Mouse (Mus musculus) neural tube, embryonic 13.5 days (tissue): ENCODE measurements at regions not wholly inside any gene's neighbourhood (a gene's known extent, or its start where the extent isn't known, plus 50 kb on each side); places are given as distances from the start of the nearest gene placed in this dataset.

Source experiments
- ATAC-seq: fragments of 200-750 bp; cut with Nextera tagmentation; 2 replicates; pipeline ENCODE4 v1.8.0; 2017; ENCODE audit warnings: low read depth, mild to moderate bottlenecking, moderate TSS enrichment, moderate library complexity
- H3K27ac ChIP-seq: fragments of 300-500 bp; sonication (generic); replicated peaks from 2 replicates; pipeline ENCODE4 v1.5.1; 2015; ENCODE audit warnings: moderate library complexity, mild to moderate bottlenecking, inconsistent platforms
- H3K27me3 ChIP-seq: fragments of 300-500 bp; sonication (generic); 2 replicates; pipeline ENCODE4 v1.6.1; 2015; ENCODE audit warnings: mild to moderate bottlenecking, inconsistent platforms
- H3K36me3 ChIP-seq: fragments of 300-500 bp; sonication (generic); 2 replicates; pipeline ENCODE4 v1.6.1; 2015; ENCODE audit warnings: mild to moderate bottlenecking, inconsistent platforms
- H3K4me1 ChIP-seq: fragments of 300-500 bp; sonication (generic); replicated peaks from 2 replicates; pipeline ENCODE4 v1.6.1; 2015; ENCODE audit warnings: inconsistent platforms
- H3K4me2 ChIP-seq: fragments of 300-500 bp; sonication (generic); 2 replicates; pipeline ENCODE4 v1.6.1; 2015; ENCODE audit warnings: inconsistent platforms, mild to moderate bottlenecking, moderate library complexity
- H3K4me3 ChIP-seq: fragments of 300-500 bp; sonication (generic); 2 replicates; pipeline ENCODE4 v1.5.1; 2015; ENCODE audit warnings: mild to moderate bottlenecking, inconsistent platforms
- H3K9ac ChIP-seq: fragments of 300-500 bp; sonication (generic); 2 replicates; pipeline ENCODE4 v1.6.1; 2015; ENCODE audit warnings: moderate library complexity, mild to moderate bottlenecking, inconsistent platforms
- H3K9me3 ChIP-seq: fragments of 300-500 bp; sonication (generic); 2 replicates; pipeline ENCODE4 v1.6.1; 2016; ENCODE audit warnings: inconsistent platforms
- WGBS: fragments of 180-500 bp; shearing (Covaris S2); methylation state at CpG from one replicate; pipeline ENCODE4 v1.1.7; 2015; 5-methylcytosine and 5-hydroxymethylcytosine counted together

DNA sequence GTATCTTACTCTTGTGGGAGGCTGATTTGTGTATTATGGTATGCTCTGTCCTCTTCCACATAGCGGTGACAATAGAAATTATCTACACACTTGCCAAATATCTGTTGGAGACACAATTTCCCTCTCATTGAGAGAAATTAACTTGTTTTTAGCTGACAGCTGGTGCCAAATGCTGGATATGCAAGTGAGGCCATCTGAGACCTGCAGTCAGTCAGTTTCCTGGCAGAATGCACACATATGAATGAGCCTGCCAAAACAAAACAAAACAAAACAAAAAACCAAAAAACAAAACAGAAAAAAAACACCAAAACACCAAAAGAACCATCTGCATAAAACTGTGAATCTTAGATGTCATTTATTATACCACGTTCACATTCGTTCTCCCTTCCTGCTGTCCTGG is 233.7 kb upstream of the Gm12728 start:
- Histone ChIP-seq H3K9ac (no peak overlapping the region), H3K9me3 (no peaks in the 10 kb centered on the region), H3K4me2 (no peak overlapping the region), H3K36me3 (no peaks in the 10 kb centered on the region), H3K27me3 (no peaks in the 10 kb centered on the region), H3K4me3 (no peak overlapping the region), H3K27ac (no peak overlapping the region), H3K4me1 (no peaks in the 10 kb centered on the region; the same call in 1 of the 2 replicates)
- ATAC-seq: no peak
- 90% methylated on average over 3 of the region's 3 CpGs for WGBS

DNA sequence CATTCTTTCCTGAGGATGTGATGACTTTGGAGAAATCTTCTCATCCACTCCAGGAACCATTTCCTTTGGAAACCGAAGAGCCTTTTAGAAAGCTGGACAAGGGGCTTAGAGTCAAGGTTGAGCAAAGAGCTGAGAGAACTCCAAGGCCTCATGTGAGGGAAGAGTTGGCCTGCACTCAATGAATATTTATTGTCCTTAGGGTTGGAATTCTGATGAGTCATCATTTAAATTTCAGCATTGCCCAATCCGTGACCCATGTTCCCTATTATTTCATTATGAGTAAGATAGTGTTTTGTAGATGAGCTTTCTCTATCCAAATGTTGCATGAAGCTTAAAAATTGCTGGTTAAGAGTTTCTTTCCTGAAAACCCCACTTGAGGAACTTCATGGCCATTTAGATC is 232.3 kb upstream of the Gm12728 start:
- Histone ChIP-seq H3K4me2 (no peak overlapping the region), H3K36me3 (no peaks in the 10 kb centered on the region), H3K9ac (no peak overlapping the region), H3K4me3 (no peak overlapping the region), H3K27ac (no peak overlapping the region), H3K27me3 (no peaks in the 10 kb centered on the region), H3K4me1 (no peaks in the 10 kb centered on the region; the same call in 1 of the 2 replicates), H3K9me3 (no peaks in the 10 kb centered on the region)
- WGBS: 93% methylated on average over 2 of the region's 2 CpGs
- ATAC-seq: no peak

DNA sequence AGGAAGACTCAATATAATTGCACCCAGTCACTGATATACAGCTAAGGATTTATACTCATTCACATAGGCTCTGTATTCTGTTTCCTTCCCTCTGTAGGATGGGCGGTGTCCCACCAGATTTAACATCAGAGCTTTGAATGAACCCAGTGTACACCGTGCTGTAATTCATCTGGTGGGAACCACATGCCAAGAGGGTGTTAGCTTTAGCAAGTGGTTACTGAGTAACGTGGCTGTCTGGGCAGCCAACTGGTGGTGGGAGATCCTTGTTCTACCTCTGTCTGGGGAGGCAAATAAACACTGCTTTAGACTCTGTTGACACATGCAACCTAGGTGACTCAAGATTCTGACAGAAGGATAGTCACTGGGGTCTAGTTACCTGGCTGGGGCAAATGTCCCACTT is 229.6 kb upstream of the Gm12728 start:
- no peak for ATAC-seq
- Histone ChIP-seq H3K36me3 (no peaks in the 10 kb centered on the region), H3K4me2 (no peak overlapping the region), H3K4me1 (peaks cover 4% of the 10 kb centered on the region), H3K27me3 (no peaks in the 10 kb centered on the region), H3K27ac (no peak overlapping the region), H3K9me3 (no peaks in the 10 kb centered on the region), H3K9ac (no peak overlapping the region), H3K4me3 (no peak overlapping the region)
- 48% methylated on average over 3 of the region's 3 CpGs for WGBS

DNA sequence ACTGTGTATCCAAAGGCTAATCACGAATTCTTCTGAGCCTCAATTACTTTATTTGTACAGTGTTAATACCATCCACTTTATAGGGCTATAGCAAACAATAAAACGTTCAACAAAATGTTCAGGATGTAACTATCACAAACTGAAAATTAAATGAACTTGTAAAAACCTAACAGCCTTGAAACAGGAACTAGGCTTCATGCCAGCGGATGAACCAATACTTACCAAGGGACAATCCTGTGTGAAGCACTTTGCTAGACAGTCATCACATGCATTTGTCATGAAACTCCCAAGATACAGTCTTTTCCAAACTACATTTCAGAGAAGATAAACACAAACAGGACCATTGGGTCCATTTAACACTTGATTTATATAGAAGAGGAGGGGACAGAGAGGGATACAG is 228.9 kb upstream of the Gm12728 start:
- Histone ChIP-seq H3K9me3 (no peaks in the 10 kb centered on the region), H3K4me3 (no peak overlapping the region), H3K27me3 (no peaks in the 10 kb centered on the region), H3K4me2 (no peak overlapping the region), H3K36me3 (no peaks in the 10 kb centered on the region), H3K27ac (no peak overlapping the region), H3K9ac (no peak overlapping the region), H3K4me1 (peaks cover 4% of the 10 kb centered on the region)
- ATAC-seq: no peak
- WGBS: 77% methylated on average over 3 of the region's 3 CpGs

DNA sequence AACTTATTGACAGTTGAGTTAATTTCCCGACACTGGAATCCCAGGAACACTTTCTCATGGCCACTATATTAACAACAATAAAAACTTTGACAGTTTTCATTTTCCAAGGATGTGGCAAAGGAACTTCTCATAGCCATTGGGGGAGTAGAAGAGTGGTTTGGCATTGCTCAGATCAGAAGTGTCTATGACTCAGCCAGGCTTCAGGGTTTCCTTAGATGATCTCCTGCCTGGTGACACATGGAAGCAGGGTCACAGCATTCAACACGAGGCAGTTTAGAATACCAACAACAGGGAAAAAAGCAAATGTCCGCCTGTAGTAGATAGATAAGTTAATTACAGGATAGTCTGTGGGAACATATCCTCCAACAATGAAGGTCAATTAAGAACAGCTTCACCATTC is 228.1 kb upstream of the Gm12728 start:
- Histone ChIP-seq H3K27me3 (no peaks in the 10 kb centered on the region), H3K9me3 (no peaks in the 10 kb centered on the region), H3K9ac (no peak overlapping the region), H3K36me3 (no peaks in the 10 kb centered on the region), H3K4me2 (no peak overlapping the region), H3K4me1 (peaks cover 4% of the 10 kb centered on the region), H3K4me3 (no peak overlapping the region), H3K27ac (no peak overlapping the region)
- WGBS: 81% methylated on average over 3 of the region's 3 CpGs
- ATAC-seq: no peak

DNA sequence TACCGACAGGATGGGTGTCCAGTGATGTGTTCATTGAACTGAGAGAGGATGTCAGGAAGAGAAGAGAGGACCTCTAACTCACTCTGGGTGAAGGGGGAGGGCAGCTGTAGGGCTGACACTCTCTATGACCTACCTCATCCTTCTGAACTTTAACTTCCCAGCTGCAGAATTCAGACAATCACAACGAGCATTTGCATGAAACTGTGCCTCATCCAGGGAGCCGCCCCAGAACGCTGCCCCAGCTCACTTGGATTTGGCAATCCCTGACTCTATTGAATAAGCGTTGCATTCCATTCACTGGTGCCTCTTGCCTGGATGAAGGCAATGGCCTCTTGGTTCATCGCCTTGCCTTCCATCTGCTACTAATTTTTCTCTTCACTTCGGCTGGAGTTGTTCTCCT is 223.9 kb upstream of the Gm12728 start:
- ATAC-seq: no peak
- H3K27me3 ChIP-seq: no peaks in the 10 kb centered on the region
- no peaks in the 10 kb centered on the region for H3K36me3 ChIP-seq

DNA sequence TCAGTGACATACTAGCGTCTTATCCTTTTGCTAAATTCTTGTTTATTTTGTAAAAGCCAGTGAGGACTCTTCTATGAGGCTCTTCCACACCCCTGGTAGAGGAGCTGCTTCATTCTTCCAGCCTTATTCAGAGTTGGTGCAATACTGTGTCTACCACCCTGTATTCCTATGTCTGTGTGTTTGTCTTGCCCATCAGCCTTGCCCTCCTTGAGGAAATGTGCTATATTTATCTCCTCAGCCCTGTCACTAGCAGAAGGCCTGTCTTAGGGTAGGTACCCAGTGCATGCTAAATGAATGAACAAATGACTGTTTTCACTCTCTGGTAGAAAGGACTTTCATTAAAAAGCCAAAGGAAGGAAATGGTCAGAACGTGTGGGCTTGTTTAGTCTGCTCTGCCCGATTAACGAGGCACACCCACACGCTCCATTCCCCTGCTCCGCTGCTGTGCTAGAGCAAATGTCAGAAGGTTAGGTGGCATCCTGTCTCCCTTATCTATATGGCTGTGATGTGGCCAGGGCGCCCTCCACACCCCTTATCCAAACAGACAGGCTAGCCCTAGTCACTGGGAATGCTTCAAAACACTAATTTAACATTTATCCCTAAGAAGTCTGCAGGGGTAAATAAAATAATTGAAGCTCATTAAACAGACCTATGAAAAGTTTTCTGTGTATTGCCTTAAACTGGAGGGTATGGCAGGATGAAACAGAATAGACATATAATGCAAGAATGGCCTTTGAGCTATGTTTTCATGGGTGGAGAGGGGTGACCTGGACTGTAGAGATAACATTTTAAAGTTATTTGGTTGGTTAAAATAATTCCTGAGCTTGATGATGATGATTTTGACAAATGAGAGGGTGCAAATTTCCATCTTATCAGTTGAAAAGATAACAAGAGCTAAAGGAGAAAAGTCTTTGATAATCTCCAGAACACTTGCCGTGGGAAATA is 222.9 kb upstream of the Gm12728 start:
- 88% methylated on average over 8 of the region's 8 CpGs for WGBS

More for the DNA sequence above, 223.9 kb upstream of the Gm12728 start:
- Histone ChIP-seq H3K4me2 (no peak overlapping the region), H3K9me3 (no peaks in the 10 kb centered on the region), H3K27ac (no peak overlapping the region), H3K4me1 (peaks cover 4% of the 10 kb centered on the region; the same call in 1 of the 2 replicates), H3K9ac (no peak overlapping the region), H3K4me3 (no peak overlapping the region)
- WGBS: 83% methylated on average over 7 of the region's 7 CpGs

DNA sequence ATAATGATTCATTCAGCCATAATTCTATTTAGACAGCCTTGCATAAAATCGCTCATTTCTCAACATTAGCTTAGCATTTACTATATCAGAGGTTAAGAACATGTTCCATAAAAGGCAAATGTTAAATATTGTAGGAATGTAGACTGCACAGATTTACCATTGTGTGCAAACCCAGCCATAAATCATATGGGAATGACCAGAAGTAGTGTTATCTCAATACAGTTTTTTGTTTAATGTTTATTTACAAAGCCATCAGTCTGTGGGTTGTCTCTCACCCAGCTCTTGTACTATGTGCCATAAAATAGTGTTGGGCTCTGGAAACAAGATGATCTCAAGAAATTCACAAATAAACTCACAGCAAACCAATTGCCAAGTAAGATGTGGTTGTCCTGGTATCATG is 220.0 kb upstream of the Gm12728 start:
- 87% methylated on average over 1 of the region's 1 CpGs for WGBS
- Histone ChIP-seq H3K27me3 (no peaks in the 10 kb centered on the region), H3K4me2 (no peak overlapping the region), H3K36me3 (no peaks in the 10 kb centered on the region), H3K9ac (no peak overlapping the region), H3K27ac (no peak overlapping the region), H3K9me3 (no peaks in the 10 kb centered on the region), H3K4me3 (no peak overlapping the region), H3K4me1 (no peaks in the 10 kb centered on the region)
- no peak for ATAC-seq

More for the DNA sequence above, 222.9 kb upstream of the Gm12728 start:
- Histone ChIP-seq H3K27ac (no peak overlapping the region), H3K36me3 (no peaks in the 10 kb centered on the region), H3K4me3 (no peak overlapping the region), H3K4me1 (peaks cover 4% of the 10 kb centered on the region; the same call in 1 of the 2 replicates), H3K9ac (no peak overlapping the region), H3K27me3 (no peaks in the 10 kb centered on the region), H3K9me3 (no peaks in the 10 kb centered on the region), H3K4me2 (no peak overlapping the region)
- ATAC-seq: no peak

DNA sequence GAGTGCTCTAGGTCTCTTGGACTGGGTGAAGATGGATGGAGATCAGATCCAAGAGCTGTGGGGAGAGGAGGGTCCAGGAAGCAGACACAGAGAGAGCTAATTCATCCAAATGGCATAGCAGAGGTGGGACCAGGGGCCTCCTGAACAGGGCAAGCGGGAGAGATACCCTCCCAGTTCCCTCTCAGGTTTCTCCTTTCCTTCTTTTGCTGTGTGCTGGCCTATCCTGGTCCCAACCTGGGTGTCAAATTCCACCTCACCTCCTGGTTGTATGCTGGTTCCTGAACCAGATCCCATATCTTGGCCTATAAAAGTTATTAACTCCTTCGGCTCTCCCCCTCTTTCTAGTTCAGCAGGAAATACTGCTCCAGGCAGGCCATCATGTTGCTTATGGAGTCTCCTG is 214.1 kb upstream of the Gm12728 start:
- Histone ChIP-seq H3K9me3 (no peaks in the 10 kb centered on the region), H3K36me3 (no peaks in the 10 kb centered on the region), H3K4me3 (no peak overlapping the region), H3K4me2 (no peak overlapping the region), H3K4me1 (no peaks in the 10 kb centered on the region), H3K9ac (no peak overlapping the region), H3K27ac (no peak overlapping the region), H3K27me3 (no peaks in the 10 kb centered on the region)
- WGBS: 90% methylated on average over 2 of the region's 2 CpGs
- no peak for ATAC-seq

DNA sequence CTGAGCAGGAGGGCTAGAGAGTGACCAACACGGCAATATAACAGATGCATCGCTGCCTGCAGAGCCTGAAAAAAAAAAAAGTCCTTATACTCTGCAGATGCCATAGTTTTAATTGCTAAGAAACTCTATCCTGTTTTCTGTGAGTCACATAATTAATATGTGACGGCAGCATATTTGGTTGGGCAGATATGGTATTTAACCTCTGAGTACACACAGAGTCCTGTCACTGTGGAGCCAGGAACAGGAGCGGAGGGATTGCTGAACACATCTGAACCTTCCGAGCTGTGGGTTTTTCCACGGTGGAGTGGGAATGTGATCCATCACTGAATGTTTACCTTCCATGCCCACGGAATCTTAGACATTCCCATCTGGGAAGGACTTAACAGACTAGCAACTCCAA is 208.7 kb upstream of the Gm12728 start:
- H3K4me3 ChIP-seq: no peak overlapping the region
- no peaks in the 10 kb centered on the region for H3K36me3 ChIP-seq
- WGBS: 79% methylated on average over 7 of the region's 7 CpGs
- no peak overlapping the region for H3K27ac ChIP-seq
- ATAC-seq: no peak
- 0 out of 2 replicates have a peak, but pooled peaks cover 4% of the 10 kb centered on the region for H3K4me1 ChIP-seq
- H3K9me3 ChIP-seq: no peaks in the 10 kb centered on the region
- H3K27me3 ChIP-seq: no peaks in the 10 kb centered on the region
- H3K9ac ChIP-seq: no peak overlapping the region
- no peak overlapping the region for H3K4me2 ChIP-seq

DNA sequence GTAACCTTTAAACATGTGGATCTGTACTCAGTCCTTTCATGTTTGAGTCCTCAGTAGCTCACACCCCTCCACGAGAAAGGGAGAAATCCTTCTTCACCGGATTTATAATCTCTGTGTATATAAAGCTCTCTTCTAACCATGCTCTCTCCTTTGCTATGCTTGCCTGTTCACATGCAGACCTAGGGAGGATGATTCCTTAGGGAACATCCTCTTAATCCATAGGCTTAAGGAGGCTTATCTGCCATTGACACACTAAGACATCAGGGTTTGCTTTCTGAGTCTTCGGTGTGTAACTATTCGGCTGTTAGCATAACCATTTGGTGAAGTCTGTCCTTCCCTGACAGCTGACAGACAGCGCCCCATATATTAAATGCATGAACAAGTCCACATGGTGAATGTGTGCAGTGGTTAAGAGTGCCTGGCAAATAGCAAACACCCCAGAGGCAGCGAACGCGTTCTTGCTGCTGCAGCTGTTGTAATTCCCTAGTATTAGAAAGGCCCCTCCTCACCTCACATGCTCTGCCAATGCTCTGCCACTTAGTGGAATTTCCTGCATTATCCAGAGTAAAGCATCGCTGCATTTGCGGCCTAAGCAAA is 205.2 kb upstream of the Gm12728 start:
- no peak overlapping the region for H3K27ac ChIP-seq
- 80% methylated on average over 10 of the region's 10 CpGs for whole genome bisulfite sequencing
- no peak for ATAC-seq

DNA sequence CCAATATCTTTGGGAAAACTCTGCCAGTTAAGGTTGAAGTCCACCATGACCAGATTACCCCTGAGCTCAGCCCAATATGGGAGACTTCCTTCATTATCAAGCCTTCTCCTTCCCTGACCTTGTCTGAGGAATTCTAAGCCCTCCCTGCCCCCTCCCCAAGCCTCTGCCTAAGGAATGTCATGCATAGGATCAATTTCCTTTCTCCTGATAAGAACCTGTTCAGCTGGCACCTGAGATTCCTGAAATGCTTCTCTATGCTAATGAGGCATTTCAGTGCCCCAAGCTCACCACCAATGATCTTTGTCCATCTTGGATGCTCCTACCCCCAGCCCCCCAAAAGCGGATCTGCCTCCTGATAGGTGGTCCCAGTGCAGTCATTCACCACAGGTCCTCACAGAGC is 186.0 kb upstream of the Gm12728 start:
- H3K27ac ChIP-seq: no peak overlapping the region

More for the DNA sequence above, 205.2 kb upstream of the Gm12728 start:
- Histone ChIP-seq H3K9me3 (no peaks in the 10 kb centered on the region), H3K4me2 (no peak overlapping the region), H3K9ac (no peak overlapping the region), H3K36me3 (no peaks in the 10 kb centered on the region), H3K4me3 (no peak overlapping the region), H3K27me3 (no peaks in the 10 kb centered on the region), H3K4me1 (0 out of 2 replicates have a peak, but pooled peaks cover 4% of the 10 kb centered on the region)

More for the DNA sequence above, 186.0 kb upstream of the Gm12728 start:
- H3K4me2 ChIP-seq: no peak overlapping the region
- no peaks in the 10 kb centered on the region for H3K27me3 ChIP-seq
- no peak overlapping the region for H3K9ac ChIP-seq
- H3K4me1 ChIP-seq: peaks cover 9% of the 10 kb centered on the region
- H3K4me3 ChIP-seq: no peak overlapping the region
- no peak for ATAC-seq
- WGBS: 80% methylated on average over 1 of the region's 1 CpGs
- H3K9me3 ChIP-seq: no peaks in the 10 kb centered on the region
- H3K36me3 ChIP-seq: no peaks in the 10 kb centered on the region
